Mouse (Mus musculus): ENCODE data around the gene Olfr612.
"Not testable (repeated sequence)": the region's sequence is repeated elsewhere in the genome, so short reads cannot be mapped to it uniquely, and the experiment has no call there.

Gene Olfr612

GRCm38 (mm10) chr7:103542617-103543016, at the start of gene Olfr612:
Gene Olfr612 (minus strand): TSS chr7:103542717.
- DNase-seq, result not testable (repeated sequence)

- DNase-seq, result no peak
These were observed 47.3 kb upstream of the Olfr612 start, which contains the start of gene Olfr618 for GRCm38 (mm10) chr7:103589803-103590202. Gene Olfr618 (plus strand): TSS chr7:103590103.

- no peak for DNase-seq
These were observed 30.2 kb upstream of the Olfr612 start, which contains the start of gene Olfr617 for GRCm38 (mm10) chr7:103572761-103573160. Gene Olfr617 (plus strand): TSS chr7:103573061.

DNA sequence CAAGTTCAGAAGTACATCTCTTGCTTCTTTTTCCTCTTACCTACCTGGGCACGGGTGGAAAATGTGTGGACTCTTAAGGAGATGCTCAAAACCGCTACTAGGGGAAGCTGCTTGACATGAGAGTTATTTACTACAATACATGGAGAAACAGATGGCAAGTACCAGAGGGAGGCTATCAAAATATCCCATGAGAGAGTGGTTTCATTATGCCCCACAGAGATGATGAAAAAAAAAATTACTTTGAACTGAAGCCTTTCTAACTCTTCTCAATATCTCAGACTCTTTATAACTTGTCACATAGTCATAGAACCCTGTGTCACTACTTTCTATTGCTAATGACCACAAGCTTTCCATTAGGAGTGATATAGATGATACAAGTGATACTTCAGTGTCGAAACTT, 26.5 kb upstream of the Olfr612 start, which contains the start of gene Olfr616:
Gene Olfr616, minus strand, starts transcription at position 101 of the 400 bp plus-strand sequence.
- DNase-seq, result no peak

GRCm38 (mm10) chr7:103555779-103556178, 13.3 kb upstream of the Olfr612 start, which contains the start of gene Olfr615:
Gene Olfr615 (plus strand): TSS chr7:103556079.
- no peak for DNase-seq

DNA sequence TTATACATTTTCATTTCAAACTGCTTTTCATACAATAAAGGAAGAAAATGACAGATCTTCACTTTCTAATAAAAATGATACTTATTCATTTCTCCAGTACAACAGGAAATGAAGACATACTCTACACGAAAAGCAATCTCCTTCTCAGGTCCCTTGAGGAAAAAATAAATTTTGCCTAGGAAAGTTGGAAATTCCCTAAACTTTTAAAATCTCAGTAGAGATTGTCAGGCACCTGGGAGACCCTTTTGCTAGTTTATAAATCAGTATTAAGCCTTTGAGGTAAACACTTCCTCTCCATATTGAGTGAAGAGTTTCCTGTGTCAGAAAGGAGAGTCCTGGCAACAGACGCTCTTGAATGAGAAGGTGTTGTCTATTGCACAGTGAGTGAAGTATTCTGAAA, 5.3 kb upstream of the Olfr612 start, which contains the start of gene Olfr613:
Gene Olfr613, plus strand, starts transcription at position 301 of the 400 bp plus-strand sequence.
- DNase-seq, result no peak

GRCm38 (mm10) chr7:103520746-103521145, 21.8 kb downstream of the Olfr612 start, which contains the start of gene Olfr611:
Gene Olfr611 (minus strand): TSS chr7:103520846.
- DNase-seq, result not testable (repeated sequence)

- DNase-seq, result no peak
These were observed 30.5 kb downstream of the Olfr612 start, which contains the start of gene Olfr610 for GRCm38 (mm10) chr7:103512022-103512421. Gene Olfr610 (minus strand): TSS chr7:103512122.

- DNase-seq, result no peak
These were observed 44.6 kb downstream of the Olfr612 start, which contains the start of gene Olfr609 for GRCm38 (mm10) chr7:103497962-103498361. Gene Olfr609 (minus strand): TSS chr7:103498062.
